Mouse (Mus musculus): ENCODE data around the gene Rap1gap.

DNA sequence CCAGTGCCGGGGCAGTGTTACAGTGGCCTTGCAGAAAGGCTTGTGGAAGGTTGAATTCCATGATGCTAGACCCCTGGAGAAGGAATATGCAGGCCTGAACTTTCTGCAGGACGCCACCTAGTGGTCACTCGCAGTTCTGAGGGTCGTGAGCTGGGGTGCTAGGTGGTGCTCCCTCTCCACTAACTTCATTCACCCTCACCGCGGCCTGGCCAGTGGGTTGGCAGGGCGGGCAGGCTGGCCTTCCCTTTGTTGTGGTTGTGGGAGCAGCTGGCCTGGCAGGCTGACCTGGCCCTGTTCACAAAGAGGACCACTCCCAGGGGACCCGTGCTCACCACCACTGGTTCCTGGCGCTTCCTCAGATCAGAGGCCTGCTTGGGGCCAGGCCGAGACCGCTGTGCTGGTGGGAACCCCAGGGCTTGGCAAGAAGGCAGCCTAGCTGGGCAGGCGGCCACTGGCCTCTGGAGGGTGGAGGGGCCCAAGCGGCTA, 80.0 kb downstream of the Rap1gap start:
- TF ChIP-seq CTCF (IDR thresholded peaks at IDR 0.05; ENCODE audit: borderline replicate concordance, insufficient read depth, low read depth, low read length) = peak; percentile 50; the same call in 1 of the 2 replicates
- no peak for TF ChIP-seq POLR2A (IDR thresholded peaks at IDR 0.05; ENCODE audit: borderline replicate concordance, insufficient read depth, low read length)

Measured in cerebellum, adult 2 months (tissue).